Mouse (Mus musculus) CH12.LX (cell line): ENCODE measurements at regions not wholly inside any gene's neighbourhood (a gene's known extent, or its start where the extent isn't known, plus 50 kb on each side); places are given as distances from the start of the nearest gene placed in this dataset.

Source experiments
- CTCF ChIP-seq, 2 experiments: IDR thresholded peaks in 1 of 2; conservative IDR thresholded peaks in 1 of 2; 2 replicates each; pipeline ENCODE4 v1.5.1; 2011 to 2012; ENCODE audit warnings: low read depth in 2 of 2, low read length in 2 of 2, improper control_type of control experiment in 1 of 2, inconsistent platforms in 1 of 2, mild to moderate bottlenecking in 1 of 2, moderate library complexity in 1 of 2
- E2F4 ChIP-seq: IDR thresholded peaks from 2 replicates; pipeline ENCODE4 v1.6.1; 2011; ENCODE audit warnings: low read depth, low read length, improper control_type of control experiment; ENCODE audit not compliant: insufficient replicate concordance
- EP300 ChIP-seq: IDR thresholded peaks from 2 replicates; pipeline ENCODE4 v1.6.1; 2011; ENCODE audit warnings: low read length, improper control_type of control experiment
- ETS1 ChIP-seq: conservative IDR thresholded peaks from 2 replicates; pipeline ENCODE4 v1.6.1; 2012; ENCODE audit warnings: low read depth, mild to moderate bottlenecking, inconsistent platforms, low read length, improper control_type of control experiment, moderate library complexity
- MAX ChIP-seq: IDR thresholded peaks from 2 replicates; pipeline ENCODE4 v1.6.1; 2011; ENCODE audit warnings: low read length, improper control_type of control experiment
- MXI1 ChIP-seq: IDR thresholded peaks from 2 replicates; pipeline ENCODE4 v1.6.1; 2011; ENCODE audit warnings: mild to moderate bottlenecking, low read depth, low read length, improper control_type of control experiment
- MYC ChIP-seq: IDR thresholded peaks from 2 replicates; pipeline ENCODE4 v1.6.1; 2011; ENCODE audit warnings: low read depth, mild to moderate bottlenecking, improper control_type of control experiment, low read length
- NELFE ChIP-seq: IDR thresholded peaks from 2 replicates; pipeline ENCODE4 v1.6.1; 2011; ENCODE audit warnings: low read depth, low read length, improper control_type of control experiment
- NRF1 ChIP-seq: IDR thresholded peaks from 2 replicates; pipeline ENCODE4 v1.6.1; 2014; ENCODE audit warnings: low read depth, mild to moderate bottlenecking, inconsistent platforms, low read length, improper control_type of control experiment, moderate library complexity
- POLR2A ChIP-seq: IDR thresholded peaks from 2 replicates; pipeline ENCODE4 v1.6.1; 2011; ENCODE audit warnings: low read depth, mild to moderate bottlenecking, improper control_type of control experiment, low read length
- RCOR1 ChIP-seq: conservative IDR thresholded peaks from 2 replicates; pipeline ENCODE4 v1.6.1; 2012; ENCODE audit warnings: low read depth, mild to moderate bottlenecking, inconsistent platforms, low read length, improper control_type of control experiment
- USF1 ChIP-seq: IDR thresholded peaks from 2 replicates; pipeline ENCODE4 v1.6.1; 2014; ENCODE audit warnings: low read depth, mild to moderate bottlenecking, inconsistent platforms, low read length, improper control_type of control experiment
- ZKSCAN1 ChIP-seq: IDR thresholded peaks from 2 replicates; pipeline ENCODE4 v1.6.1; 2012; ENCODE audit warnings: low read depth, inconsistent platforms, low read length, improper control_type of control experiment, borderline replicate concordance
- ZMIZ1 ChIP-seq: IDR thresholded peaks from 2 replicates; pipeline ENCODE4 v1.6.1; 2012; ENCODE audit warnings: low read depth, mild to moderate bottlenecking, inconsistent platforms, low read length, improper control_type of control experiment

DNA sequence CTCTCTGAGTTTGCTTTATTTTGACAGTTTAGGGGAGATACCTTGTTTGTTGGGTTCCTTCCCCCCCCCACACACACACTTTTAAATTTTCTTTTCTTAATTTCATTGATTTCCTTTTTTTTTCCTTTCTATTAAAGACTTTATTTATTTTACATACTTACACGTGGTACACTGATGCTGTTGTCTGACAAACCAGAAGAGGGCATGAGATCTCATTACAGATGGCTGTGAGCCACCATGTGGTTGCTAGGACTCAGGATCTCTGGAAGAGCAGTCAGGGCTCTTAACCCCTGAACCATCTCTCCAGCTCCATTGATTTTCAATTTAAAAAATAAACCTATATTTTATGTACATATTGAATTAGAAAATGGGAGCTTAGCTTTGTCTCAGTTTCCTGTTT is 71.7 kb upstream of the Cand1 start:
- TF ChIP-seq NRF1 (no peak), MAX (peak; percentile 55; the same call in 1 of the 2 replicates), MYC (peak; percentile 74), CTCF (conservative IDR thresholded peaks at IDR 0.05 in 1 of 2, IDR thresholded peaks at IDR 0.05 in 1 of 2; ENCODE audit: low read depth in 2 of 2, low read length in 2 of 2) (peak in 1 of 2 experiments; percentile 62; a peak in 2 of 4 replicates), POLR2A (no peak), ETS1 (no peak), EP300 (no peak), MXI1 (no peak), E2F4 (no peak), ZKSCAN1 (no peak), ZMIZ1 (no peak), USF1 (no peak), RCOR1 (no peak), NELFE (no peak)
